Mouse (Mus musculus) urinary bladder, postnatal 36 days (tissue): ENCODE measurements around the gene Sf3a2.
"Not testable (repeated sequence)": the region's sequence is repeated elsewhere in the genome, so short reads cannot be mapped to it uniquely, and the experiment has no call there.

Source experiments
- DNase-seq, 2 experiments: peaks; one replicate each; pipeline ENCODE4 v3.0.0; 2022; ENCODE audit warnings: low spot score in 2 of 2, mixed read lengths in 1 of 2

The Sf3a2 gene

DNA sequence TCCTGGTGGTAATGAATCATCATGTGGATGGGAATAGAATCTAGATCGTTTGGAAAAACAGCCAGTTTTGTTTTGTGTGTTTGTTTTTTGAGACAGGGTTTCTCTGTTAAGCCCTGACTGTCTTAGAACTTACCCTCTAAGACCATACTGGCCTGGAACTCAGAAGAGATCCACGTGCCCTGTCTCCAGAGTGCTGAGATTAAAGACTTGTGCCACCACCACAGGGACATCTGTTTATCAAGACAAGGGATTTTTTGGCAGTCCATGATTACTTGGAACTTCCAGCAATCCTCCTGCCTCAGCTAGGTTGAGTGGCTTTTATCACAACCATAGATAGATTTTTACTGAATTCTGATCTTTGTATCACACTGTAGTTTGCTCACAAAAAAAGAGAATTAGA is 26.8 kb downstream of the Sf3a2 start:
- no peak for DNase-seq

GRCm38 (mm10) chr10:80826151-80827062 is 28.4 kb downstream of the Sf3a2 start, which contains the start of gene Oaz1:
Gene Oaz1, plus strand, starts transcription at chr10:80826656.
- DNase-seq = peak; percentile 98 to 99

DNA sequence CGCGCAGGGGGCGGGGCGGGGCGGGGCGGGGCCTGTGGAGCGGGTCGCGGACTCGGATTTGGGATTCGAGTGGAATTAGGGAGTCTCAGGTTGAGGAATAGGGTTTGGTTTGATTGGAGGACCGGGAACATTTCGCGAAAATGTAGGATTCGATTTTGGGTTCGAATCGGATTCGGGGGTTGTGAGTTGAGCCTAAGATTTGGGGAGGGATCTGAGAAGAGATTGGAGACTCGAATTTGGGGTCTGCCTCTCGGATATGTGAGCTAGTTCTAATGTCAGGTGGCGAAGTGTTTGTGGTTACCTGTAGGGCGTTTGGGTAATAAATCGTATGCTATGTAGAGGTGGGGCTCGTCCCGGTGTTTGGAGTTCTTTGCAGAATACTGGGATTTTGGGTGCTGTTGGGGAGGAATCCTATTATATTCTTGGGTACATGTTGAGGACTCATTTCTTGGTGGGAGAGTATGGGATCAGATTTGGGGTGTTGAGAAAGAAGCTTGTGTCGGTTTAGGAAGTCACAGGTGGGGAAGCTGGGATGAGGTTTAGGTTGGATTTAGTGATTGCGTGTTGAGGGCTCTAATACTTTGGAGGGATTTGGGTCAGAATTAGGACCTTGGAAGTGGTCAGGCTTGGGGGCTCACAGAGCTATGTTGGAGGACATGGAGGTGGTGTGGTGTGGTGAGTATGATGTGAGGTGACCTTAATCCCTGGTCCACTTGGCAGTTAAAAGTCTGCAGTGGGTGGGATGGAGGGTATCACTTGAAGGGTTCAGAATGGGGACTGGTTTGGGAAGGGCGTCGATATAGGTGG is 29.3 kb downstream of the Sf3a2 start:
- DNase-seq = no peak

- DNase-seq = no peak
These were observed 29.9 kb downstream of the Sf3a2 start for GRCm38 (mm10) chr10:80827870-80828420.

DNA sequence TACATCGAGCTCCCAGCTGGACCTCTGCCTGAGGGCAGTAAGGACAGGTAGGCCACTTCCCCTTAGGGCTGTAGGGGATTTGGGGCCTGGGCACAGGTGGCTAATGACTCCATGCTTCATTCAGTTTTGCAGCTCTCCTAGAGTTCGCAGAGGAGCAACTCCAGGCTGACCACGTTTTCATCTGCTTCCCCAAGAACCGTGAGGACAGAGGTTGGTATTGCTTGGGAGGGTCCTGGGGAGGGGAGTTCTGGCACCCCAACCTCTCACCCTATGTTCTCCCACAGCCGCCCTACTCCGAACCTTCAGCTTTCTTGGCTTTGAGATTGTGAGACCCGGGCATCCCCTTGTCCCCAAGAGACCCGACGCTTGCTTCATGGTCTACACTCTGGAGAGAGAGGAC is 30.6 kb downstream of the Sf3a2 start:
- DNase-seq = not testable (repeated sequence)

- no peak for DNase-seq
These were observed 31.6 kb downstream of the Sf3a2 start for GRCm38 (mm10) chr10:80829359-80830278.

DNA sequence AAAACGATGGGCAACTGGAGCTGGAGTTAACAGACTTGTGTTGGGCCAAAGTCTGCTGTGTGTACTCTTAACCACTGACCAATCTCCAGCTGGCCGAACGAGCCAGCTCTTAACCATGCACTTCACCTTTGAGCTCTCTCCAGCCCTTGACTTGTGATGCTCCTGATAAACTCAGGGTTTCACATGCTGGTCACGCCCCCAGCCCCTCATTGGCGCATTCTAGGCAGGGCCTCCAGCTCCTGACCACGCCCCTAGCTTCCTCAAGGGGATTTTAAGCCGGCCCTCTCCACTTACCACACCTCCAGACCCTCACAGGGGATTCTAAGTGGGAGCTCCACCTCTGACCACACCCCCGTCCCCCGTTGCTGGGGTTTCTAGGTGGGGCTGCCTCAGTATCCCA is 33.1 kb downstream of the Sf3a2 start:
- peak in 1 of 2 experiments; percentile 55 for DNase-seq

DNA sequence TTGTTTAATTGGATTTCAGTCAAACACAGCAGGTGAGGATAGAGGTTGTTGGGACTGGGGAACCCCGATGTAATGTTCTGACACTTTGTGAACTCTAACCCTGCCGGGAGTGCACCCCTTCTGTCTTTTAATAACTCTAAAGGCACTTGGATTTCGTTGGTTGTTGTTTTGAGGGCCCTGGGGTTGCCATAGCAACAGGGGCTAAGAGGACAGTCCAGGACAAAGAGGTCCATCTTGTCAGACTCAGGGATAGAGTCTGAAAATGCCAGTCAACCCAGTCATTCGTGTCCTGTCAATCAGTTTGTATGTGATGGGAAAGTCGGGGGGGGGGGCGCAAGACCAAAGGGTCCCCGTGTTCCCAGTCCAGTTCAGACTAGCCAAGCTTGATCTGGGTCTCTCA is 34.8 kb downstream of the Sf3a2 start:
- DNase-seq = no peak

- DNase-seq = no peak
These were observed 37.6 kb downstream of the Sf3a2 start for GRCm38 (mm10) chr10:80835617-80836016.

- no peak for DNase-seq
These were observed 39.0 kb downstream of the Sf3a2 start for GRCm38 (mm10) chr10:80836949-80837379.

- no peak for DNase-seq
These were observed 39.8 kb downstream of the Sf3a2 start for GRCm38 (mm10) chr10:80837827-80838226.

DNA sequence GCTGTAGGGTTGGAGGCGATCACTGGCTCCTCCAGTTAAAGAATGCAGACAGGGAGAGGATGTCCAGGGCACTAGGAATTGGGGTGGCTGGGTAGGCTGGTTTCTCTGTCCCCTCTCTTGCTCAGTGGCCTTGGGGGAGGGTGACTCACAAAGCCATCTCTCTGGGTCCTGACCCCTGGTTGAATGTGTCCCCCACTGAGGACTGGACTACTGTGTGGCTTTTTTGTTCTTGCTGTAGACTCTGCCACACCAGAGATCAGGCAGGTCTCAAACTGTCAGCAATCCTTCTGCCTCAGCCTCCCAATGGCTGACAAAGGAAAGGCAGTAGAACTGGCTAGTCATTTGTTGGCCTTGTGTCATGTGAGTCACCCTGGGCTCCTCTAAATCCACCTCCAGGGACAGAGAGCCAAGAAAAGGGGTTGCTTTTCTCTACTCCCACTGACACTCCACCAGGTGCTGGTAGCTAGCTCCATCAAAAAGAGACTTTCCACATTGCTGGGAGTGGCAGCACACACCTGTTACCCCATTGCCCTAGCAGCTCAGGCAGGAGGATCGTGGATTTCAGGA is 40.4 kb downstream of the Sf3a2 start:
- no peak for DNase-seq

GRCm38 (mm10) chr10:80839848-80840247 is 41.9 kb downstream of the Sf3a2 start:
- DNase-seq = no peak

GRCm38 (mm10) chr10:80841685-80842084 is 43.7 kb downstream of the Sf3a2 start:
- no peak for DNase-seq

GRCm38 (mm10) chr10:80842334-80842733 is 44.3 kb downstream of the Sf3a2 start:
- no peak for DNase-seq

DNA sequence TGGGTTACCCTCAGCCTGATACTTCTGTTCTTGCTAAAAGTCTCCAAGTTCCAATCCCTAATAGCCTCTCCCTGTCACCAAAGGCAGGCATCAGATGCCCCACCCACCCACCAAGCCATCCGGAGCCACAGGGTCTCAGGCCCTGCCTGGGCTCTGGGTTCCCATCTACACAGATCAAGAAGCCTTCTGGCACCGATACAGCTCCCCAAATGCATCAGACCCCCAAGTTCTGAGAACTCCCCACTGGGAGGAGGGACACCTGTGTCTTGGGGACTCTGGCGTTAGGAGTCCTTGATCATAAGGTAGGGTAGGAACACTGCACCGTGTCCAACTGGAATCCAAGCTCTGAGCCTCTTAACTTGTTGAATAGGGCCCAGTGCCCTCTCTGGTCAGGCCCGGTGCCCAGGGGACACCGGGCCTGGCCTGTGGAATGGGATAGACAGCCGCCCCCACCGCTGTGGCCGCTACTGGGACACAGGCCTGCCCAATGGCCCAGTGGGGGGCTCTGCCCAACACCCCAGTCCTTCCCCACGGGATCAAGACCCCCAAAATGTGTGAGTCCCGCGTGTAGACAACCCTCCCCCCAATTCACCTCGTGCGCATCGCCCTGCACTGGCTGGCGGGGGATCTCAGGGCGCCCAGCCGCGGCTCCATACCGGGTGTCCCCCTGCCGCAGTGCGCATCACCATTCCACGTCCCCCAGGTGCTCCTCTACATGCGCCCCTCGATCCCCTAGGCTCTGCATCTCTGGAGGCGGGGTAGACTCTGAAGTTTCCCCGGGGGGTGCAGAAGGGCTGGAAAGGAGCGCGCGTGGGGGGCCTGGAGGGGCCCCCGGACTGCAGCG is 45.3 kb downstream of the Sf3a2 start:
- DNase-seq = no peak

GRCm38 (mm10) chr10:80843931-80844547 is 46.0 kb downstream of the Sf3a2 start, which contains the start of gene Lingo3:
Gene Lingo3, minus strand, starts transcription at chr10:80844039.
- no peak for DNase-seq

GRCm38 (mm10) chr10:80845055-80845693 is 47.2 kb downstream of the Sf3a2 start:
- no peak for DNase-seq

DNA sequence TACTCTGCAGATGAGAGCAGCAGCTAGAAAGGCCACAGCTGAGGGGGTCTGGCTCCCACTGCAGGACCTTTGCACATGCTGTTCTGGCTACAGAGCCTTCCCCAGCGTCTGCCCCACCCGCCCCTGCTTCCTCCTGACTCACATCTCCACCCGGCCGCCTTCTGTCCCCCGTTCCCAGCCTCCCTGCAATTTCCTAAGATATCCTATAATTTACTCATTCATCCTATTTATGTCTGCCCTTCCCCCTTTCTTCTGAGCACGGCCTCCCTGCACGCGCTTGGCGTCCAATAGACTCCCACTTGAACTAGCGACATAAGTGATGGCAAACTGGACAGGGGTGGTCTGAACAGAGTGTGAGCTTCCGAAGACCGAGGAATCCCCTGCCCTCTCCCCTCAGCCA is 47.7 kb downstream of the Sf3a2 start:
- no peak for DNase-seq
